Mouse (Mus musculus) left cerebral cortex, postnatal 25 days (tissue): ENCODE measurements around the gene Zdhhc8. TPM values are rescaled to one million over a fixed set of nuclear protein-coding genes. Genes with fewer than 3 reads are reported as not detected.

ENCODE experiments used
- DNase-seq, 2 experiments: peaks; one replicate each; pipeline ENCODE4 v3.0.0; 2022; ENCODE audit warnings: low spot score in 2 of 2, mixed read lengths in 1 of 2
- intact Hi-C: fragments of 180-260 bp; cut with DNase I; formaldehyde crosslinking; loops from one replicate; pipeline ENCODE4 v1.15.1; 2025
- total RNA-seq, 2 experiments: library from RNA; stranded (reverse); gene quantifications; 2 replicates each; pipeline ENCODE4 v1.2.3; 2021

The Zdhhc8 gene
- total RNA-seq, 2 experiments from 2014 or later: 140 to 144 TPM

- intact Hi-C loops: loop anchor here (10.0 kb wide), 2 partner anchors 309 to 391 kb away; partner anchors contain the start of genes Gm49601, Gp1bb, Sept5 and Slc25a1
- DNase-seq: peak in 1 of 2 experiments; percentile 67
Measured at GRCm38 (mm10) chr16:18233919-18234670, 841 bp downstream of the Zdhhc8 start.

- intact Hi-C loops: loop anchor here (10.0 kb wide), 2 partner anchors 309 to 391 kb away; partner anchors contain the start of genes Gm49601, Gp1bb, Sept5 and Slc25a1
- no peak for DNase-seq
Measured at GRCm38 (mm10) chr16:18233451-18233850, 1.5 kb downstream of the Zdhhc8 start.

GRCm38 (mm10) chr16:18231451-18231850 lies 3.5 kb downstream of the Zdhhc8 start:
- intact Hi-C loops: loop anchor here (10.0 kb wide), 2 partner anchors 307 to 393 kb away; partner anchors contain the start of genes Gm49601, Gp1bb, Sept5 and Slc25a1
- no peak for DNase-seq

GRCm38 (mm10) chr16:18231047-18231446 lies 3.9 kb downstream of the Zdhhc8 start:
- intact Hi-C loops: loop anchor here (10.0 kb wide), 2 partner anchors 306 to 394 kb away; partner anchors contain the start of genes Gm49601, Gp1bb, Sept5 and Slc25a1

GRCm38 (mm10) chr16:18230617-18231016 lies 4.3 kb downstream of the Zdhhc8 start:
- intact Hi-C loops: loop anchor here (10.0 kb wide), 2 partner anchors 306 to 394 kb away; partner anchors contain the start of genes Gm49601, Gp1bb, Sept5 and Slc25a1
- DNase-seq: no peak

More at GRCm38 (mm10) chr16:18231047-18231446, 3.9 kb downstream of the Zdhhc8 start:
- no peak for DNase-seq

GRCm38 (mm10) chr16:18229622-18230021 lies 5.3 kb downstream of the Zdhhc8 start:
- intact Hi-C loops: loop anchor here (10.0 kb wide), 2 partner anchors 305 to 395 kb away; partner anchors contain the start of genes Gm49601, Gp1bb, Sept5 and Slc25a1
- DNase-seq: peak; percentile 84 to 97

GRCm38 (mm10) chr16:18228856-18229255 lies 6.1 kb downstream of the Zdhhc8 start:
- no peak for DNase-seq
- intact Hi-C loops: no loop called here

- intact Hi-C loops: no loop called here
- DNase-seq: no peak
Measured at GRCm38 (mm10) chr16:18227897-18228422, 7.0 kb downstream of the Zdhhc8 start.

- DNase-seq: no peak
Measured at GRCm38 (mm10) chr16:18227187-18227586, 7.7 kb downstream of the Zdhhc8 start.

GRCm38 (mm10) chr16:18222188-18222587 lies 12.7 kb downstream of the Zdhhc8 start:
- DNase-seq: no peak
- intact Hi-C loops: no loop called here

More at GRCm38 (mm10) chr16:18227187-18227586, 7.7 kb downstream of the Zdhhc8 start:
- intact Hi-C loops: no loop called here

GRCm38 (mm10) chr16:18221543-18221898 lies 13.4 kb downstream of the Zdhhc8 start:
- DNase-seq: no peak
- intact Hi-C loops: no loop called here

- intact Hi-C loops: no loop called here
- no peak for DNase-seq
Measured at GRCm38 (mm10) chr16:18220856-18221542, 13.9 kb downstream of the Zdhhc8 start.

- DNase-seq: peak in 1 of 2 experiments; percentile 65
- intact Hi-C loops: no loop called here
Measured at GRCm38 (mm10) chr16:18220001-18220400, 14.9 kb downstream of the Zdhhc8 start.

GRCm38 (mm10) chr16:18218580-18218996 lies 16.3 kb downstream of the Zdhhc8 start:
- no peak for DNase-seq
- intact Hi-C loops: no loop called here

GRCm38 (mm10) chr16:18217579-18217978 lies 17.4 kb downstream of the Zdhhc8 start, which contains the start of gene Ccdc188:
Ccdc188 (plus strand) TSS chr16:18217879.
- intact Hi-C loops: no loop called here
- DNase-seq: no peak

- DNase-seq: no peak
- intact Hi-C loops: loop anchor here (5.0 kb wide), 1 partner anchor 43 kb away; no protein-coding TSS in a partner anchor
Measured at GRCm38 (mm10) chr16:18214858-18215257, 20.1 kb downstream of the Zdhhc8 start.

GRCm38 (mm10) chr16:18213689-18214088 lies 21.2 kb downstream of the Zdhhc8 start:
- DNase-seq: peak; percentile 82 to 87
- intact Hi-C loops: loop anchor here (5.0 kb wide), 1 partner anchor 41 kb away; no protein-coding TSS in a partner anchor

GRCm38 (mm10) chr16:18211417-18212171 lies 23.3 kb downstream of the Zdhhc8 start:
- intact Hi-C loops: loop anchor here (1.0 to 5.0 kb wide), 3 partner anchors 39 to 159 kb away; partner anchors contain the start of gene Dgcr6
- peak; percentile 93 for DNase-seq
